Mouse (Mus musculus) granulocyte monocyte progenitor cell, adult 5-6 weeks (primary cell): ENCODE measurements around the gene Cmtm1. TPM values are rescaled to one million over a fixed set of nuclear protein-coding genes. Genes with fewer than 3 reads are reported as not detected.
"Not testable (repeated sequence)": the region's sequence is repeated elsewhere in the genome, so short reads cannot be mapped to it uniquely, and the experiment has no call there.

Source experiments
- ATAC-seq: replicated peaks from 2 replicates; pipeline ENCODE4 v1.8.0; 2016; ENCODE audit warnings: mild to moderate bottlenecking, moderate TSS enrichment, inconsistent platforms; ENCODE audit not compliant: poor library complexity, severe bottlenecking
- total RNA-seq, 2 experiments: library from RNA; stranded (forward) in 1 of 2; stranded (reverse) in 1 of 2; fragments of 200-712, 200-1000 nt in 1 of 2; fragments of >200 nt in 1 of 2; fragmentation: Nextera tagmentation in 1 of 2; gene quantifications; 2 replicates each; pipeline ENCODE4 v1.2.3; 2014 to 2017

Cmtm1 gene
- total RNA-seq (2014; fragmentation: Nextera tagmentation) (not detected in 2 replicates), total RNA-seq (2017) (not detected in 2 replicates)

- not testable (repeated sequence) for ATAC-seq
These were observed at the start of gene Cmtm1, which contains the start of gene Gm45711 for GRCm38 (mm10) chr8:104309441-104310155. Gene Cmtm1 (minus strand): TSS chr8:104310145. Gene Gm45711 (minus strand): TSS chr8:104310081.

GRCm38 (mm10) chr8:104358637-104359036 lies 48.7 kb upstream of the Cmtm1 start:
- no peak for ATAC-seq

- no peak for ATAC-seq
These were observed 44.6 kb upstream of the Cmtm1 start for GRCm38 (mm10) chr8:104354504-104354903.

GRCm38 (mm10) chr8:104353186-104353585 lies 43.2 kb upstream of the Cmtm1 start:
- ATAC-seq, result peak; percentile 75

- ATAC-seq, result no peak
These were observed 40.1 kb upstream of the Cmtm1 start for GRCm38 (mm10) chr8:104350047-104350446.

- no peak for ATAC-seq
These were observed 39.0 kb upstream of the Cmtm1 start for GRCm38 (mm10) chr8:104348971-104349370.

GRCm38 (mm10) chr8:104346706-104347105 lies 36.8 kb upstream of the Cmtm1 start:
- no peak for ATAC-seq

GRCm38 (mm10) chr8:104344622-104345021 lies 34.7 kb upstream of the Cmtm1 start:
- ATAC-seq, result no peak

- peak; percentile 24 for ATAC-seq
These were observed 34.0 kb upstream of the Cmtm1 start for GRCm38 (mm10) chr8:104343957-104344356.

GRCm38 (mm10) chr8:104342426-104342825 lies 32.5 kb upstream of the Cmtm1 start:
- no peak for ATAC-seq

GRCm38 (mm10) chr8:104341678-104342077 lies 31.7 kb upstream of the Cmtm1 start:
- no peak for ATAC-seq

GRCm38 (mm10) chr8:104341106-104341561 lies 31.2 kb upstream of the Cmtm1 start:
- ATAC-seq, result peak; percentile 52

- ATAC-seq, result peak; percentile 58
These were observed 30.5 kb upstream of the Cmtm1 start for GRCm38 (mm10) chr8:104340233-104341105.

- ATAC-seq, result no peak
These were observed 30.0 kb upstream of the Cmtm1 start for GRCm38 (mm10) chr8:104339983-104340232.

GRCm38 (mm10) chr8:104339229-104339982 lies 29.5 kb upstream of the Cmtm1 start, which contains the start of gene Cmtm3:
Gene Cmtm3 (plus strand): TSS chr8:104339410.
- no peak for ATAC-seq

GRCm38 (mm10) chr8:104337890-104338289 lies 27.9 kb upstream of the Cmtm1 start:
- ATAC-seq, result no peak

GRCm38 (mm10) chr8:104336806-104337205 lies 26.9 kb upstream of the Cmtm1 start:
- ATAC-seq, result no peak

- no peak for ATAC-seq
These were observed 24.3 kb upstream of the Cmtm1 start for GRCm38 (mm10) chr8:104334196-104334595.

- ATAC-seq, result peak; percentile 86
These were observed 23.8 kb upstream of the Cmtm1 start for GRCm38 (mm10) chr8:104333786-104334185.
